Mouse (Mus musculus): ENCODE results near the gene Midn.

Midn gene

DNA sequence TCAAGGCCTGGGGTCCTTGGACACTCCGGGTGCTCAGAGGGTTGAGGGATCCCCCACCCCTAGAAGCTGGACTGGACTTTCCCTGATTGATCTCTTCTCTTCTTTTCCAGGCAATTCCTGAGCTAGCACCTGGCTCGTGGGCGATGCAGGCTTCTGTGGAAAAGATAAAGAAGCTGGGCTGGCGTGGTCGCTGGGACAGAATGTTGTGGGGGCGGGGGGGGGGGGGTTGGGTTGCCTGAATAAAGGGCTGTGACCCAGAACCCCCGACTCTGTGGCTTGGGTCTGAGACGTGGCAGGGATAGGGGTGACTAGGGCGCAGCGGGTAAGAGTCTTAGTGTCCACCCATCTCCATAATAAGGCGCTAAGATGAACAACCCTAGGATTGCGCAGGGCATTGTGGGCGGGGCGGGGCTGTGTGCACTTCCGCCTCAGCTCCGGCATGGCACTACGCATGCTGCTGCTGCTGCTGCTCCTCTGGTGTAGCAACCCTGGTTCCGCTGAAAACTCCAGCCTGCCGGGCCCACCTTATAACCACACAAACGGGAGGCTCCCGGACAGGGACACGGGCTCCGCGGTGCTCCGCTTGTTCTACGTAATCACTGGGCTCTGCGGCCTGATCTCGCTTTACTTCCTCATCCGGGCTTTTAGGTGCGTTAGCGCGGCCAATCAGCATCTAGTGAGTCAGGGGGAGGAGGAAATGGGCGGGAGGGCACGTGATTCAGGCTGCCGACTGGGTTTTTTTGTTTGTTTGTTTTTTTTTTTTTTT lies 24.6 kb downstream of the Midn start, which contains the start of gene 1600002K03Rik:
Gene 1600002K03Rik (plus strand): TSS at position 418 of the 766 bp plus-strand sequence.
- peak; percentile 84 to 89 for DNase-seq

DNA sequence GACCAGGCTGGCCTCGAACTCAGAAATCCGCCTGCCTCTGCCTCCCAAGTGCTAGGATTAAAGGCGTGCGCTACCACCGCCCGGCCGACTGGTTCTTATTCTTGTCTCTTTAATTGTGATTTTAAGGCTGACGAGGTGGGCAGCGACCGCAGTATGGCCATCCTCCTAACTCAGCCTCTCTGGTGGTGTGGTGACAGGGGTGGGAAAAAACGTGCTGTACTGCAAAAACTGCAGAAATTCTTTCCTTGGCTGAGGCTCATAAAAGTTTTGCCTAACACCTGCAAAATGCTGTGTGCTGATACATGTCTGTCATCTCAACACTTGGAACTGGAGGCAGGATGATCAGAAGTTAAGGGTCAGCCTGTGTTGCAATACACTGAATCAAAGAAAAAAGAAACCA lies 25.3 kb downstream of the Midn start:
- no peak for DNase-seq

DNA sequence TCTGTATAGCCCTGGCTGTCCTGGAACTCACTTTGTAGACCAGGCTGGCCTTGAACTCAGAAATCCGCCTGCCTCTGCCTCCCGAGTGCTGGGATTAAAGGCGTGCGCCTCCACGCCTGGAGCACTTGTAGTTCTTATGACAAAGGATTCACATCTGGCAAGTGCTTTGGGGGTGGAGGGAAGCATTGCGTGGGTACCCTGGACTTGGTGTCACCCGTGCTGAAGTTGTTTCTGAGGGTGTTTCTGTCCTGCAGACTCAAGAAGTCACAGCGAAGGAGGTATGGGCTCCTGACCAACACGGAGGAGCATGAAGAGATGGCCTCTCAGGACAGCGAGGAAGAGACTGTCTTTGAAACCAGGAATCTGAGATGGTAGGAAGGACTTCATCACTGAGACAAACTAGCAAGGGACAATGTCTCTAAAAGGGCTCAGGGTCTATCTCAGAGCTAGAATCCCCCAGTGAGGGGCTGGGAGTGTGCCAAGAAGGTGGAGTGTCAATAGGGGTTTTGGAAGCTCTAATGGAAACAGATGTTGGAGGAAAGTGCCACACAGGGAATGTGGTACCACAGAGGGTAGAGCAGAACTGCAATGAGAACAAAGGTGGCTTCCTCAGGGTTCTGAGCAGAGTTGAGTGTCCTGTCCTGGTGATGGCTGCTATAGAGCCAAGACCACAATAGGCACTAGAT lies 26.0 kb downstream of the Midn start:
- no peak for DNase-seq

DNA sequence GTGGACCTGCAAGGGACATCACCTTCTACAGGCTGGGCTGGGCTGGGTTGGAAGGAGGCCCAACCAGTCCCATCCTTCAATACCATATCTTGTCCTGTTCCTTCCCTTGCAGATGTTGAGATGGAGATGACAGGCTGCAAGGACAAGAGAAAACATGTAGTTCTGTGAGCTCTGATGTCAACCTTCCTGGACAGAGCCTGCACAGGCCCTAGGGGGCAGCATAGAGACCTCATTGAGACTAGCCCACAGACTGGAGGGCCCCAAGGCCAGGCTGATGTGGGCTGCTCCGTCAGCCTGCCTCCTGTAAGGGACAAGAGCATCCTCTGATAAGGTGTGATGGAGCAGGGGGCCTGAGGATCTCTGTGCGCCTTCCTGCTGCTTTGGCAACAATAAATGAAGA lies 26.6 kb downstream of the Midn start:
- peak in 1 of 2 experiments; percentile 58 for DNase-seq

DNA sequence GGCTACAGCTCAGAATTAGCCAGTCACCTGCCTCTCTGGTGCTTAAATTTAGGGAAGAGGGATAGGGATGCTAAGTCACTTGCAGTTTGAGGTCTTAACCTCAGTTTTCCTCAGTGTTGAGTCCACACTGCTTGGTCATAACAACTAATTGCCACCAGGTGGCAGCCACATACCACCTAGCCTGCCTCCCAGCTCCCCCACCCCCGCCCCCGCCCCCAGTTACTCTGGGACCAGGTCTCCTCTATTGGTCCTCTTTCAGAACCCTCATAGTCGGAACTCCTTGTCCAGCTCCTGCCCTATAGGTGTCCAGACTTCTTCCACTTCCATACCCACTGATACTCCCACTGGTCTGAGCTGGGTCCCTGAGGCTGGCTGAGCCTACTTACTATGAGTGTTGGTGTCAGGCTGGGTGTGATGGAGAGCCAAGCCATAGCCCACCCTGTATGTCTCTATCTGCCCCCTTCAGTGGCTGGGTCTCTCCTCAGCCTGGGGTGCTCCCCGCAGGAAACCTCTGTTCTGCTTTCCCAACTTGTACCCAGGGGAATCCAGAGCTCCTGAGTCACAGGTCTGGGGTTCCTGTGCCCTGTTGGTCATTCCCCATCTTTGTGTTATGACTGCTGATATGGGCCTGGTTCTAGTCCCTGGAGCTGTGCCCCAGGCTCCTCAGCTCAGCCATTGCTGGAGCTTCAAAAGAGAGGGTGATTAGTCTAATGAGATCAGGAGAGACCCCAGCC lies 27.6 kb downstream of the Midn start:
- DNase-seq, result no peak

DNA sequence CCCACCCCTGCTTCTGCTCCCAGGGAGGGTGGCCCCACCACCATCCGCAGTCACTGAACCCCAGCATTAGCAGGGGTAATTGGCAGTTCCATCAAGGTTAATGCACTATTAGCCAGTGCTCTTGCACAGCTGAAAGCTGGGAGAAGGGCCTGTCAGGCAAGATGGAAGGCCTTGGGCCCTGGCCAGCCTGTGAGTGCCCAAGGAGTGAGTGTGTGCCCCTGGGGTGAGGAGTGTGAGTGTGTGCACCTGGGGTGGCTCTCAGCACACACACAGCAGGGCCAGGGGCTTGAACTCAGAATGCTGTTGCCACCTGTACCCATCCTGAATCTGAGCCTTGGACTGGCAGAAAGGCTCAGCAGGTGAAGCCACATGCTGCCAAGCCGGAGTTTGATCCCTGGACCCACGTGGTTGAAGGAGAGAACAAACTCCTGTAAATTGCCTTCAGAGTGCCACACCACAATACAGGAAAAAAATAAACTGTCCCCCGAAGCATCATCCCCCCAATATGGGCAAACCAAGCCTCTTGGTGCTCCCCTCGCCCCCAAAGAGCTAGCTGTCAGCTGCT lies 28.3 kb downstream of the Midn start:
- no peak for DNase-seq

DNA sequence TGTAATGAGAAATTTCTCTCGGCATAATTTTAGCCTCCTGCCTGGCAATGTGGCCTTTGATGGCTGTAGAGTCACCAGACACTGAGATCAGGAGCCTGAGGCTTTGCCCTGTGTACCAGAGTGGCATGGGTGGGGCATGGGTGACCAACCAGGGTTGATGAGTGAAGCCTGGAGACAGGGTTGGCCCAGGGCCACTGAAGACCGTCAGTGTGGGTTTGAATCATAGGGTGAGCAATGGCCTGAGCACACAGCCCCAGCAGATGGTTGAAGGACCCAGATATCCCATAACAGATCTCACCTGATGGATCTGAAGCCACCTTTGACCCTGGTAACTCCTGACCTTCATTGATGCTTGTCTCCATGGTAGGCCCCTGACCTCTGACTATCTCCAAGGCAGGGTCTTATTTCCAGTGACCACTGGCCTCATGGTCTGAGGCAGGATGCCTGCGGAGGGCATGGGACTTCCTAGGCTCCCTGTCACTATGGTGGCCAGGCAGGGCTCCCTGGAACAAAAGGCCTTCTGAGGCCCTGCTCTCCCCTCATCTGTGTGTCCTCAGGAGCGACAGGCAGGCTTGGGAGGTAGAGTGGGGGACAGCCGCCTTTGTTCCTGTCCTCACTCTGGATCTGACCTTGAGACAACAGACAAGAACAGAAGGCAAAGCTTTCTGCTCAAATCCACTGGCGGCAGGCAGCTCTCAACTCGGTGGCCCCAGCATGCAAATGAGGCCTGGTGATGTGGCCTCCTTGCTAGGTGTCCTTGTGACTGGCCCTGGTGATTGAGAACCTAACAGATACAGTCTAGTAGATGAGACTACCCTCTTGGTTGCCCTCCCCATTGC lies 29.6 kb downstream of the Midn start:
- no peak for DNase-seq

DNA sequence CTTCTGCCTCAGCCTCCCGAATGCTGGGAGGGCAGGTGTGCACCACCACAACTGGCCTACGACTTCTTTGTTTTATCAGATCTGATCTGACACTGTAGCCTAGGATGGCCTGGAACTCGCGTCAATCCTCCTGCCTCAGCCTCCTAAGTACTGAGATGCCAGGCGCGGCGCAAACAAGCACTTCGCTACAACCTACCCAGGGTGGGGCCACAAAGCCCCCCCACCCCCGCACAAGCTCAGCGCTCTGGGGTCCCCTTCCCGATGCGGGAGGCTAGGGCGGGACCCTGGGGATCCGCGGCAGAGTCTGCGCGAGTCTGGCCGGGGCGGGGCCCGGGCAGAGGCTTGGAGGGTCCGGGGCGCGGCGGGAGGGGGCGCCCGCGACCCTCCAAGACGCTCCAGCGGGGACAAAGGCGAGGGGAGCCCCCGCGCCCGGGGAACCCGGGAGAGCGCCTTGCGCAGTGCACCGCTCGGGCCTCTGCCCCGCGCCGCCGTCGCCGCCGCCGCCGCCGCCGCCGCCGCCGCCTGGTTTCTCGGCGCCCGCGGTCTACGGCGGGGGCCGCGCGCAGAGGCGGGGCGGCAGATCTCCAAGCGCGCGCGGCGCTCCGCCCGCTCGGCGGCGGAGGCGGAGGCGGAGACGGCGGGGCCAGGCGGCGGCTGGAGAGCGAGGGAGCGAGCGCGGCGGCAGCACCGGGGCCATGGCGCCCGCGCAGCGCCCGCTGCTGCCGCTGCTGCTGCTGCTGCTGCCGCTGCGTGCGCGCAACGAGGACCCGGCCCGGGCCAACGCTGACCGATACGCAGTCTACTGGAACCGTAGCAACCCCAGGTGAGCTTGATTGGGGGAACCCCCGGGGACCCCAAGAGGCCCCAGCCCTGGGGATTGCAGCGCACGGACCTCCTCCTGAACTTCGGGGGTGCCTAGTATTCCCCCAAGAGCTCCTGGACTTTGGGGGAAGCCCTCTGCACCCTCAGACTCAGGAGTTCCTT lies 31.3 kb downstream of the Midn start, which contains the start of gene Efna2:
Gene Efna2 (plus strand): TSS at position 415 of the 984 bp plus-strand sequence.
- no peak for DNase-seq

DNA sequence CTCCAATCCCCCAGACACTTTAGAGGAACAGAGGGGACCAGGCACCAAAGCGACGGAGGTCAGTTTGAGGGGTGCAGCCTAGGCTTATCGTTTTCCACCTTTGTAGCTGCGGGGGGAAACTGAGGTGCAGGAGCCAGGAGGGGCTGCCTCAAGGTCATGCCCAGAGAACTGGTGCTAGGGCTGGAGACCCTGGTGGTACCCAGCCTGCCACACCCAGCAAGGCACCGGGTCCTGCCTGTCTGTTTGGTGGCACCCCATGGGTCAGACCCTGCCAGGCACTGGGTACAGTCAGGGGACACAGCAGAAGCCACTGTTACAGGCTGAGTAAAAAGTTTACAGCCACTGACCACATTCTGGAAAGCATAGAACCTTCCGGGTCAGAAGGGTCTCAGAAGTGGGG lies 32.2 kb downstream of the Midn start:
- DNase-seq, result no peak

DNA sequence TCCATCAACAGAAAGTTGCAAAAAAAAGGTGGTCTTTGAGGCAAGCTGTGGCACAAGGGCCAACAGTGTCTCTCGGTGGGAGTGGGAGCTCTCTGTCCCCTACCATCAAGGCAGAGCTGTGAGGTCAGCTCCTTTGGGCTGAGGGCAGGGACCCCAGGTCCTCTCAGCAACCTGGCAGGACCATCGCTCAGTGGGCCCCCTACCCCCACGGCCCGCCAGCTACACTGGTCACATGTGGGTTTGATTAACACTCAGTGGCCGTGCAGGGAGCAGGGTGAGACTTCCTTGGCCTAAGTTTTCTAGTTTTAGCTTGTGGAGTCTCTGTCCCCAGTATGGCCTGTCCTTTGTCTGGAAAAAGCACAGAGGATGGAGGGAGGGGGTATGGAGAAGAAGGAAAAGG lies 32.8 kb downstream of the Midn start:
- DNase-seq, result no peak

DNA sequence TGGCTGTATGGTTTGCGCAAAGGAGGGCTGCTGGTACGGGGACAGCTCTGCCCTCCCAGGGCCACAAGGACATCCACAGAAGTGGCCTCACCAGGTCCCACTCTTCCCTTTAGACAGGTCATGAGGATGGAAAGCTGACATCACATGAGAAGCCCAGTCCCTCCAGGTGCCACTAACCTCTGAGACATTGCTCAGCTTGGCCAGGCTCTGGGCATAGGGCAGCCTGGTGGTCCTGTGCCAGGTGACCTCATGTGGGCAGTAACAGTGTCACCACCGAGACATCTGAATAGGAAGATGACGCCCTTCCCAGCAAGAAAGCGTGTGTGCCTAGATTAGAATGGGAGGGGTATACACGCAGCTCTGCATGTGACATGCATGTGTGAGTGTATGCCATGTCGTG lies 34.5 kb downstream of the Midn start:
- DNase-seq, result no peak

DNA sequence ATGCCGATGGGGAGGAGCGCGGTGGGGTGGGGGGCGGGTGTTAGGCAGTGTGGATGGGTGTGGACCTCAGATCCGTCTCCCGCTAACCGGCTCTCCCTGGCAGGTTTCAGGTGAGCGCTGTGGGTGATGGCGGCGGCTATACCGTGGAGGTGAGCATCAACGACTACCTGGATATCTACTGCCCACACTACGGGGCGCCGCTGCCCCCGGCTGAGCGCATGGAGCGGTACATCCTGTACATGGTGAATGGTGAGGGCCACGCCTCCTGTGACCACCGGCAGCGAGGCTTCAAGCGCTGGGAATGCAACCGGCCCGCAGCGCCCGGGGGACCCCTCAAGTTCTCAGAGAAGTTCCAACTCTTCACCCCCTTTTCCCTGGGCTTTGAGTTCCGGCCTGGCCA lies 38.6 kb downstream of the Midn start:
- DNase-seq, result no peak

DNA sequence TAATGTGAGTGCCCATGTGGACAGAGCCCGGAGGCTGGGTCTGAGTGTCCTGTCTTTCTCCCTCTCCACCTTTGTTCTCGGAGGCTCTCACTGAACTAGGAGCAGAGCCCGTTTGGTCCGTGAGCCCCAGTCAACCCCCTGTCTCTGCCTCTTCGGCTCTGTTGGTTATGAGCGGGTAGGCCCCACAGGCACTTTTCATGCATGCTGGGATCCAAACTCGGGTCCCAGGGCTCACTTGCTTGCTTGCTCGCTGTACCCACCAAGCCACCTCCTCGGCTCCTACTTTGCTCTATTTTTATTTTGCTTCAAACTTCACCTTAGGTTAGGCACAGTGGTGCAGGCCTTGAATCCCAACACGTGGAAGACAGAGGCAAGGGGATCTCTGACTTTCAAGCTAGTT lies 39.7 kb downstream of the Midn start:
- DNase-seq, result no peak

DNA sequence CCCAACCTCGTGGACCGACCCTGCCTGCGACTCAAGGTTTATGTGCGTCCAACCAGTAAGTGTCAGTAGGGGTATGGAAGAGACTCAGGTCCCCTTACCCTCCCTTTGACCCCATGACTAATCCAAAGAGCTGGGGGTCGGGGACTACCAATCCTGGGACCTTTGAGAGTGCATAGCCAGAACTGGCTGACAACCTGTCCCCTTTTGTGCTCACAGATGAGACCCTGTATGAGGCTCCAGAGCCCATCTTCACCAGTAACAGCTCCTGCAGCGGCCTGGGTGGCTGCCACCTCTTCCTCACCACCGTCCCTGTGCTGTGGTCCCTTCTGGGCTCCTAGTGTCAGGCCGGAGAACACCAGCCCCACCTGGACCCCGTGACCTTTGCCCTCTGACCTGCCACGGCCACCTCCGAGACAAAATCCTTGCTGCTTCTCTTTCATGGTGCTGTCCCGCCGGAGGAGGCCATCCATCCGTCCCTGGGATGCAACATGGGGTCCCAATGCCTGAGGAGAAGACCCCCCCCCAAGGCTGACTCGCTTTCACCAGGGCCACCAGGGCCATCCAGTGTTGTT lies 40.5 kb downstream of the Midn start:
- no peak for DNase-seq

DNA sequence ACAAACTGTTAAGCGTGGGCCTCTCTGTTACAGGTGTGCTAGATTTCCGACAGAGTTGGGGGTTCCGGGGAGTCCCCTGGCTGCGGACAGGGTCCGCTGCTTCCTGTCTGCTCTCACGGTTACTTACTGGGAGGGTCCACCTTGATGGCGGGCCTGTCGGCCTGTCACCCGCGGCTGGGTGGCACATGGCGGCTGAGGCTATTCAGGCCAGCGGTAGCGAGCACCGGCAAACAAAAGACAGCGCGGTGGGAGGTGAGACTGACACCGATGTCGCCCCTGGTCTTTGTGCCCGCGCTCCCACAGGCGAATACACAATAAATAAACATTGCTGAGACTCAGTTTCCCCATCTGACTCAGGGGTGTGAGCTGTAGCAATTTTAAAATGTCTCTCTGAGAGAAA lies 41.9 kb downstream of the Midn start:
- DNase-seq, result no peak

DNA sequence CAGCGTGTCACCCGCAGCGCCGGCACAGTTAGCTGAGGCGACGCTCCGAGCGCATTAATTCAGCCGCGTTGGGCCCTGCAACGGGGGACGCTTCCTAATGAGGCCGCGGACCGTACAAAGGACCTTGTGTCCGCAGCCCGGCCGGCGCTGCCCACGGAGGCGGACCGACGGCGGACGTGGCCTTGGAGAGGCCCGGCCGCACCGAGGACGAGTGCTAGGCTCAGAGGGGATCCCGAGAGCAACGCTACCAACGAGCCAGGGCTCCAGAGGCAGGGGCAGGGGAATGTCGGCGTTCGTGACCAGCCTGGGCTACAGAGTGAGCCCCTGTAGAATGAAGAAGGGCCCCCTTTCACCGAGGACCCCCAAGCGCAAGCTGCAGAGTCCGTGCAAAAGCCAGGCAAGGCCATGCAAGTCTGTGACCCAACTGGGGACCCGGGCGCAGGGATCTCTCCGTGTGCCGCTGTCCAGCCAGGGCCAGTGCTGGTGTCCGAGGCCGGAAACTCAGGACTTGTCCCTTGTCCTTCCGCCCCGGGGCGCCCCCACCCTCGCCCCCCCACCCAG lies 42.5 kb downstream of the Midn start:
- no peak for DNase-seq

DNA sequence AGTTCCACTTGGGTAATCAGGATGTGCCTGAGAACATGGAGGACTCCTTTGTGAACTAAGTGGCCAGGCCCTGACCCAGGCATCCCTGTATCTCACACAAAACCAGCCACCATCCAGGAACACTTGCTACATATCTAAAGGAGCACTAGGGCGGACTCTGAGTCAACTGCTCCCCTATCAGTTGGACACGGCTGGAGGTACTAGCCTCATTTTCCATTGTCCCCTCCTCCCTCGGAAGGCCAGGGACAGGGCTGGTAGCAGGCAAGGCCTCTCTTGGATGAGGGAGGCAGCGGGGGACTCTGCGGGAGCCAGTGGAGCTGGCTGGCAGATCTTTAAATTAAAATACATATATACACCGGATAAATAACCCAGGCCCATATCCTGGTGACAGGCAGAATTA lies 45.9 kb downstream of the Midn start:
- DNase-seq, result no peak

DNA sequence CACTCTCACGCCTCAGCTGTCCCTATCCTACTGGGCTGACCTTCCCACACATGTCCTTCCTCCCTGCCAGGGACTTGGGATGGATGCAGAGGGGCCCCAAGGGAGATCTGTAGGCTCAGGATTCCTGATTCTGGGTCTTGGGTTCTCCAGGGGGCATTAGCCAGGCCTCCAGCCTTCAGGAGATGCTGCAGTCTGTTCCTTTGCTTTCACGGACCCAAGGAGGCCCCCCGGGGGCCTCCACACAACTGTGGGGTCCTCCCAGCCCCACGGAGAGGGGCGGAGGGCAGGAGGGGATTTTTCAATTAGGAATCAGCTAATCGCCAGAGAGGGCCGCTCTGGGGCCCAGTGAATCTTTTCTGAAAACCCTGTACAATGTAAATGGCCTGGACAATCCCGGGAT lies 46.4 kb downstream of the Midn start:
- DNase-seq, result no peak

DNA sequence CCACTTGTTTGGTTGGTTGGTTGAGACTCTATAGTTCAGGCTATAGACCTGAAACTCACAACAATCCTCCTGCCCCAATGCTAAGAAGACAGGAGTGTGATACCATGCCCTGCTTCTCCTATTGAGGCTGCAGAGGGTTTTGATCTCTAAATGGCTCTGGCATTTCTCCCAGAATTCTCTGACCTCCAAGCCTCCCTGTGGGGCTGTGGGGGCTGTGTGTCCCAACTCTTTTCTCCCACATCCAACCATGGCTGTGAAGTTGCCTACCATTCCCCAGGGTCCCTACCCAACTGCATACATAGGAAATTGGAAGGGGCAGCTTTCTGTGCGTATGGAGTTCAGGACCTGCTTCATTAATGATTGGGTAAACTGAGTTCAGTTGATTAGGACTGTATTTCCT lies 48.1 kb downstream of the Midn start:
- DNase-seq, result no peak

DNA sequence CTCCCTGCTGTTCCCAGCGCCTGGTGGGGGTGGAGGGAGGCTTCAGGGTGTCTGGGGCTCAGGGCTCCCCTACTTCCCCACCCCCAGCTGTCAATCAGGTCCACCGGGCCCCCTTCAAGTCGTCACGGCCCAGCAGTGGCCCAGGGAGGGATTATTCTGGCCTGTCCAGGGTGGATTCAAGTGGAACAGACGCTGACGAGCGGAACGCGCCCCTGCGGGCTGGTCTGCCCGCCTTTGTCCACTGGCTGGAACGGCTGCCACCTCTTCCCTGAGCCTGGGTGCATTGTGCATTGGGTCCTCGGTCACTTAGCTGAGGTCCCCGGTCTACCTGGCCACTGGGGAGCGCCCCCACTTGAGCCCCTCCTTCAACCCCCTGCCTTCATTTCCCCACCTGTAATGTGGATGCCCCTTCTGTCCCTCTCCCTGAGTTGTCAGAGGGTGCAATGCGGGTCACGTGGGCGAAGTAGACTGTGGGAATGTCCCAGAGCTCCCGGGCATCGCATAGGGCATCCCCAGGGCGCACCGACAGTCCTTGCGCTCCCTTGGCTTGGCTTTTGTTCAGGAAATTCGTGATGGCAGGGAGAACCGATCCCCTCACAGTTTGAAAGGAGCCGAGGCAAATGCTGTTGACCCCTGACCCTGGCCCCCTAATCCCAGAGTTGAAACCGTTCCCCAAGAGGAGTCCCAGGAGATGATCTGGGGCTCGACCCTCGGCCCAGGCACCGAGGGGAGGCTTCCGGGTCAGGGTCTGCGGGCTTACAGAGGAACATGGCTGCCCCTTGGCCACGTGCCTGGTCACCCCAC lies 48.9 kb downstream of the Midn start:
- no peak for DNase-seq
